Mouse (Mus musculus) thymus, postnatal 0 days (tissue): ENCODE results near the gene Lypd3. TPM values are rescaled to one million over a fixed set of nuclear protein-coding genes. Genes with fewer than 3 reads are reported as not detected.

Experiments used
- DNase-seq: peaks from one replicate; pipeline ENCODE4 v3.0.0-alpha.2; 2015; ENCODE audit warnings: low spot score
- polyA plus RNA-seq: library from polyadenylated mRNA; unstranded; fragments of >200 nt; fragmentation: Nextera tagmentation; extraction: Ambion mirVana; gene quantifications from 2 replicates; pipeline ENCODE4 v1.2.1, GENCODE M21; 2015

Gene Lypd3
- polyA plus RNA-seq, result 1.8 and 2.2 TPM in 2 replicates

DNA sequence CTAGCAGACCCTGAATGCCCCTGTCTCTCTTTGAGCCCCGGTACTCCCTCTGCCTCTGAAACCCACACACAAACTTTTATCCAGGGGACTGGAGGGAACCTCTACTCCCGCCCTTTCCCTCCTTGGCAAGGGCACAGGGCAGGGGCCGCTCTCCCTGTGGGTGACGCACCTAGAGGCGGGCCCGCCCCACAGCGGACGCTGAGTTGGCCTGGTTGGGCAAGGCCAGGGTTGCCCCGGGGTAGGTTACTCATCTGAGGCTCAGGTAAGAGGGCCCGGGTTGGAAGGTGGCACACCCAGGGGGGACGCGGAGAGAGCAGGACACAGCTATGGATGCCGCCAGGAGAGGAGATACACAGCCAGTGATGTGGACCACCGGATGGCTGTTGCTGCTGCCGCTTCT, at the start of gene Lypd3:
TSS of gene Lypd3 (plus strand) at position 287 of the 400 bp plus-strand sequence.
- no peak for DNase-seq

DNA sequence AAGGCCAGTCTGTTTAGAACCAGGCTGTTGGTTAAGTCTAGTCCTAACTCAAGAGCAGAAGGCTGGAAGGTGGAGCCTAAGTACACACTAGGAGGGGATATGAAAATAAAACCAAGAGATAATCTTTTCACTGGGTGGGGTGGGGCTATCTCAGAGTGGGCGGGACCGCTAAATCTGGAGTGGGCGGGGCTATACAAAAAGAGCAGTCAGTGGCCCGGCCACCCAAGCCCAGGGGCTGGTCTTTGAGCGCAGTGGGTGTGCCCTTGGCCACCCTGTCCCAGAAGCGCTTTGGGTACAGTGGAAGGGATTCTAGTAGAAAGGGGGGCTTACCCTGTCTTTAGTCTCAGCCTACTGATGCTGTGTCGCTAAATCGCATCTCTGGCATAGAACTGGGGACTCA, 49.5 kb upstream of the Lypd3 start:
- no peak for DNase-seq

DNA sequence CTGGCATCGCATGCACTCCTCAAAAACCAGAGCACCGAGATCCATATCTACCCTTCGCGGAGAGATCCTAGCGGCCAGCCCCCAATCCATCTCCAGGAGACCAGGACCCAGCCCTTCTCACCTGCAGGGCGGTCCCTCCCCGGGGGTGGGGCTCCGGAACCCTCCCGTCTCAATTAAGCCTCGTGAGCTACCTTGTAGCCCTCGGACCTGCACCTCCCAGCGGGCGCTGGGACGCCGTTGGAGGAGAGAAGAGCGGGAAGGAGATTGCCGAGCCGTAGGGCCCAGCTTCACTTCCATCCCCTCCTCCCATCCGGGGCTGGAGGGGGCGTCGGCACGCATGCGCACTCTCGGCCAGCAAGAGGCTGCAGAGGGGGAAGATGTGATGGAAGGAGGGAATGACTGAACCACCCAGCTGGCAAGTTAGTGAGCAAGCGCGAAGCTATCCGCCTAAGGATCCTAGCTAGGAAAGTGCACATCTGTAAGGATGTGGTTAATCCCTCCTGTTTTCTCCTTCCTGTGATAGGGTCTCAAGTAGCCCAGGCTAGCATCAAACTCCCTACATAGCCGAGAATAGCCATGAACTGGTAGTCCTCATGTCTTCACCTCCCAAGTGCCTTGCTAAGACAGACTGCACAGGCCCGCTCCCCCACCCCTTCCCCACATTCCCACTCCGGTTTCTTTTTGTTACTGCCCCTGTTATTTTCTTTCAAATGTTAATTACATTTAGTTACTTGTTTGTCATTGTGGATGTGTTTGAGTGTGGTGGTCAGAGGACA, 48.8 kb upstream of the Lypd3 start, which contains the start of the genes Ethe1 and Zfp575:
TSS of gene Ethe1 (plus strand) at position 214 of the 776 bp plus-strand sequence.
TSS of gene Zfp575 (minus strand) at position 312 of the 776 bp plus-strand sequence.
- DNase-seq, result peak; percentile 49

DNA sequence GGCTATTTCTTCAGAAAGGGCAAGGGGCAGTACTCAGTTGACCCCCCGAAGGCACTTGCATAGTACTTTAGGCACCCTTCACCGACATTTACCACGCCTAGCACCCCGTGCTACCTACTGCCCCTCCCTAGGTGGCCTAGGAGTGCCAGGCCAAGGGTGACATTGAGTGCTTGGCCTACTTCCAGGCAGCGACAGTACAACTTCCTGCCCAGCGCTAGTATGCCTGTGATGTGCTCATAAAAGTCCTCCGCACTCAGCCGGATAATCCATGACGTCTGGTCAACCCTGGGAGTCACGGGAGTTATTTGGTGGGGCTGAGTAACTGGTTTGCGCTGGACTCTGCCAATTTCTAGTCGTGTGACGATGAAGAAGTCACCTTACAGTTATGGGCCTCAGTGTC, 48.0 kb upstream of the Lypd3 start:
- no peak for DNase-seq

DNA sequence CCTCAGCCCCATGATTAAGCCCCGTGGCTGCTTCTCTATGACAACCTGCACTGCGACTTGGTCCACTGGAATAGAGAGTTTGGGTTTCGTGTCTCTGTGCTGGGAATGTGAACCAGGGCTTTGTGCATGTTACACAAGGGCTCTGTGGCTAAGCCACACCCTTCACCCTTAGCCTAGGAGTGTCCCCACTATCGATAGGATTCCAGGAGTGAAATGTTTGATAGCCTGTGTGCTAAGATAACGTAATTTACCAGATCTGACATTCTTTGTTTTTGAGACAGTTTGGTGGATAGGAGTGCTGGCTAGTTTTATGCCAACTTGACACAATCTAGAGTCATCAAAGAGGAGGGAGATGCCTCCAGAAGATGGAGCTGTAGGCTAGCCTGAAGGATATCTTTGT, 44.6 kb upstream of the Lypd3 start:
- DNase-seq, result peak; percentile 1

DNA sequence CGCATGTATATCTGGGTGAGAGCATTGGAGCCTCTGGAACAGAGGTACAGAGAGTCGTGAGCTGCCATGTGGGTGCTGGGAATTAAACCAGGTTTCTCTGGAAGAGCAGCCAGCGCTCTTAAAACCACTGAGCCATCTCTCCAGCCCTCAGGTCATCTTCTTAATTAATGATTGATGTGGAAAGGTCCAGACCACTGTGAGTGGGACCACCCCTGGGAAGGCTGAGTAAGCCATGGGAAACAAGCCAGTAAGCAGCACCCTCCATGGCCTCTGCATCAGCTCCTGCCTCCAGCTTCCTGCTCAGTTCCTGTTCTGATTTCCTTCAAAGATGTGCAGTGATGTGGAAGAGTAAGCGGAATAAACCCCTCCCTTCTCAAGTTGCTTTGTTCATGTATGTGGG, 44.2 kb upstream of the Lypd3 start:
- DNase-seq, result no peak

DNA sequence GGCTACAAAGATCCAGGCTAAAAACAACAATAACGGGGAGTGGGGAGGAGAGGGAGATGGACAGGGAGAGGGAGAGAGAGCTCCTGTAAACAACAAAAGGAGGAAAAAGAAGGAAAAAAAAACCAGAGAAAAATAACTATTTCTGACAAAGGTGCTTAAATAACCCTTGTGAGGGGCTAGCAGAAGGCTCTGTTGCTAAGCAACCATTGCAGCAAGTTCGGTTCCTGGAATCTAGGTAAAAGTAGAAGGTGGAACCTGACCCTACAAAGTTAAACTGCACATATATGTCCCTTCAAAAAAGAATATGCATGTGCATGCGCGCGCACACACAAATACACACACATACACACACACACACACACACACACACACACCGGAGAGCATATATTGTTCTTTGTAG, 43.6 kb upstream of the Lypd3 start:
- no peak for DNase-seq

DNA sequence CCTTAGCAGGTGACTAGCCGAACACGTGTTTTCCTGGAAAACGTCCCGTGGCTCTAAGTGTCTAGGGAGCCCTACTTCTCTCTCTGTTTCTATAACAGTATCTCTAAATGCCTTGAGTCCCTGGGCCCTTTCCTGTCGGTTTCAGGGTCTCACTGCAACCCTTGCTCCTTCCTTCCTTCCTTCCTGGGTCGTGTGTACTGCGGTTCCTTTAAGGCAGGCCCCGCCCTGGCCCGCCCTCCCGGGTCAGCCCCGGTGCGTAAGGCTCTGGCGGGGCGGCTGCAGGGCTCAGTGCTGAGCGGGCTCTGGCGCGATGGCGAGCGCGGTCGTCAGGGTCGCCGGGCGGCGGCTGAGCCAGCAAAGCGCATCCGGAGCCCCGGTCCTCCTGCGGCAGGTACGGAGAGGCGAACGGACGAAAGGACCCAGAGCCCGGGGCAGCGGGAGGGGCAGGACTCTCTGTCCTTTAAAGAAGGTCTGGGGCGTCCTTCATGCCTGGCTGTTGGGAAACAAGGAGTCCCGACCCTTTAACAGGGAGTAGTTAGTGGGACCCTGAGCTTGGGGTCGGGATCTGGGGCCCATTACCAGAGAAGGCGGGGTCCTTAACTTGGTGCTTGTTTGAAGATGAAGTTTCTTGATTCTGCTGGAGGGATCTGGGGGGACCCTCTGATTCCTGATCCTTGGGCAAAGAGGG, 42.6 kb upstream of the Lypd3 start:
- DNase-seq, result peak; percentile 80

DNA sequence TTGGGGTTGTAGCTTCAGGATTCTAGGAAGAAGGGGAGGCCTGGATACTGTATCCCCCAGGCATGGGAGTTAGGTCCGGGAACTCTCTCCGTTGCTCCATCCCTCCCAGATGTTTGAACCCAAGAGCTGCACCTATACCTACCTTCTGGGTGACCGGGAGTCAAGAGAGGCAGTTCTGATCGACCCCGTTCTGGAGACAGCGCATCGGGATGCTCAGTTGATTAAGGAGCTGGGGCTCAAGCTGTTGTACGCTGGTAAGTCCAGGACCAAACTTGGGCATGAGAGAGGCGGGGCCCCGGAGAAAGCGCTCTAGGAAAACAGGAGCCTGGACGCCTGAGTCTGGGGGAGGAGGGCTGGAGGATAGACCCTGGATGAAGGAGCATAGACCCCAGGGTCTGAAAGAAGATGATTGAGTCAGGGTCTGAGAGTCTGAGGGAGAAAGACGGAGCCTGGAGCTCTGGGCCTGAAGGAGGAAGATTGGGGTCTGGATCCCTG, 42.0 kb upstream of the Lypd3 start:
- no peak for DNase-seq

DNA sequence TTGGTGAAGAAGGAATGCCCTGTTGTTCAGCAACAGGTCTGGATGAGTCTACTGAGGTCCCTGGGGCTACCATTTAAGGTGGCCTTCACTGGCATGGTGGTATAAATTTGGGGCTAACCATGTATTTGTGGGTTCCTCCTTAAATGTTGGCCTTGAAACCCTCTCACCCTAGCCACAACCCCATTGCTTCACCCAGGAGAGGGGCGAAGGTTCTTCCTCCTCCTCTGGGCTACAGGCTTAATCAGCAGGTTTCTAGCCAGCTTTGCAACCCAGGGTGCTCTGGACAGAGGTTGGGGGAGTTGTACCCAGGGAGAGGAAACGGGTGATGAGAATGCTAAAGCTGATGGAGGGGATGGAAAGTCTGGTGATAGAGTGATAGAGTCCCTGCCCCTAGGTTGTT, 40.9 kb upstream of the Lypd3 start:
- DNase-seq, result no peak

DNA sequence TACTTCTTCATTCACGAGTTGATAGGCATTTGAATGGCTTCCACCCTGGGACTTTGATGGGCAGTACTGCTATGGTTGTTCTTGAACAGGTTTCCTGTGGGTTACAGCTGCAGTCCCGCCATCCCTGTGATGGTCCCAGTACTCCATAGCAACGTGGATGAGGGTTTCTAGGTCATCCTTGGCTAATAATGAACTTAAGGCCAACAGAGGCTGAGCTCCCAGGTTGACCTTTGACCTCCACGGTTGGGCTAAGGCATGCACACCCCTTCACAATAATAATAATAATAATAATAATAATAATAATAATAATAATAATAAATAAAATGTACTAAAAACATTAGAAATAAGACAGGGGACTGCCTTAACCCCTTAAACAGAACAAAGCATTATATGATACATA, 38.2 kb upstream of the Lypd3 start:
- DNase-seq, result no peak

DNA sequence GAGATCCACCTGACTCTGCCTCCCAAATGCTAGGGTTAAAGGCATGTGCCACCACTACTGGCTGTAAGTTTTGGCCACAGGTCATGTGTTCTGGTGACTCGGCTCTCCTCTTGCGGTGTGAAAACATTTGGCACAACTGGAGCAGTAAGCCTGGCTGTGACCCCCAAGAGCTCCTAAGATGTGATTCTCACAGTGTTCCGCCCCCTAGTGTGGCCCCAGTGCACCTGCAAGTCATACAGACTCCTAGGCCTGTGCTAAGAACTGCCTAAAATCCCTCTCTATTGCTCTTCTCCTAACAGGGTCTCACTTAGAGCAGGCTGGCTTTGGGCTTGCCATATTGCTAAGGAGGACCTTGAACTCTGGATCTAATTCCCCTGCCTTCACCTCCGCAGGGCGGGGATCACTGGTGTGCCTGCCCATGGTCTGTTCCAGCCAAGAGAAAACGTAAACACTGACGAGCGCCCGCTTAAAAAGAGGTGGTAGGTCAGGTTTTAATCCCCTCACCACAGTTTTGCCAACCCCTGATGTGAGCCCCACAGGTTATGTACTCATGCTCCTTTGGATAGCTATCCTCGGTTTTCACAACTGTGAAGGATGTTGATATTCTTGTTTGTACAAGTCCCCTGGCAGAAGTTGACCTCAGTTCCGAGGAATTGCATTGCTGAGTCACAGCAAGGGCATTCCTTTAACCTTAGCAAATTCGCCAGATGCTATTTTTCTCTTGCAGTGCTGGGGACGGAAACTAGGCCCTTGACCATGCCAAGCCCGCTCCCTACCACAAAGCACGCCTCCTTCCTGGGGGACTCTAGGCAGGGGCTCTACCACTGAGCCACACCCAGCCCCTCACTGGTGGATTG, 36.9 kb upstream of the Lypd3 start:
- DNase-seq, result no peak

DNA sequence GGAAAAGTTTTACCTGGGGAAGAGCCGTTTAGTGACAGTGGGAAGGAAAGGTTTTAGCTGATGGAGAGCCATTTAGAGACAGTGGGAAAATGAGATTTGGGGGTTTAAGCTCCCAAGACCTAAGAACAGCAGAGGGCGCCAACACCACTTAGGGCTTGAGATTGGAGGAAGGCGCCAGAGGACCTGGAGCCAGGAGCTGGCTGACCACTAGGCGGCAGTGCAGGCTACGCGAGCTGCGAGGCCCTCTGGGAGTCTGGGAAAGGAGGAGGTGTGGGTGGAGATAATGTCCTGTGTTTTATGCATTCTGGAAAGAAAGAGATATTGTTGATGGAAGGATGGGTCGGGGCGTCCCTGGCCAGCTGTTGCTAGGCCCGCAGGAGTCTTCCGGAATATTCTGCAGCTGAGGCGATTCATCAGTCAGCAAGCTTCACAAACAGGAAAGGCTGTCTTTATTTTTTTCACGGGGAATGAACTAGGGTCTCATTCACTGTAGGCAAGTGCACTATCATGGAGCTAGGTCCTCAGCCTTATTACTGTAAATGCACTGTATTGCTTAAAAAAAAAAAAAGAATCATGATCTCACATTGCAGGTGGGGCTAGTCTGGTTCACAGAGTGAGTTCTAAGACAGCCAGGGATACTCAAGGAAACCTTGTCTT, 35.3 kb upstream of the Lypd3 start:
- peak; percentile 94 for DNase-seq

DNA sequence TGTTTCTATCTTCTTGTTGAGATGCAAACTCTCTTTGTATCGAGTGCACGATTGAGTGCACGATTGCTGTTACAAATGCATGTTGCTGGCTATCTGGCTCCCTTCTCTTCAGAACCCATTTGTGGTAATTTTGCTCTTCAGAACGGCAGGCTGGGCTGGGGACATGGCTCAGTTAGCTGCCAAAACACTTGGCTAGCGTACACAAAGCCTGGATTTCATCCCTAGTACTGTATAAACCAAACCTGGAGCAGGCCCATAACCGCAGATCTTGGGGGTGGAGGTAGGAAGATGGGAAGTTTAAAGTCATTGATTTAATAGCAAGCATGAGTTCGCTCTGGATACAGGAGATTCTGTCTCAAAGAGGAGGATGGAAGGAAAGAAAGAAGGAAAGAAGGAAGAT, 30.8 kb upstream of the Lypd3 start:
- DNase-seq, result no peak

DNA sequence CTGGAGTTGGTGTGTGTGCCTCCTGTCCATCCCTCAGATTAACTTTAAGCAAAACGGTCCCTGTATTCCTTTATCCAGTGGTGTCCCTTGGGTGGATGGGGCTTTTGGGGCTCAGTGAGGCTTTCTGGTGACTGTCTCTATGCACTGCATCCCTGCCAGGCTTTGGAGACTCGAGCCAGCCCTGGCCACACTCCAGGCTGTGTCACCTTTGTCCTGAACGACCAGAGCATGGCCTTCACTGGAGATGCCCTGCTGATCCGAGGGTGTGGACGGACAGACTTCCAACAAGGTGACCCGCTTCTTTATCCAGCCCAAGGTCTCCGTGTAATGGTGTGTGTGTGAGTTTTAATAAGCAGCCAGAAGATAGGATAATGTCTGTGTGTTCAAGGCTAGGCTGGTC, 30.3 kb upstream of the Lypd3 start:
- DNase-seq, result no peak

DNA sequence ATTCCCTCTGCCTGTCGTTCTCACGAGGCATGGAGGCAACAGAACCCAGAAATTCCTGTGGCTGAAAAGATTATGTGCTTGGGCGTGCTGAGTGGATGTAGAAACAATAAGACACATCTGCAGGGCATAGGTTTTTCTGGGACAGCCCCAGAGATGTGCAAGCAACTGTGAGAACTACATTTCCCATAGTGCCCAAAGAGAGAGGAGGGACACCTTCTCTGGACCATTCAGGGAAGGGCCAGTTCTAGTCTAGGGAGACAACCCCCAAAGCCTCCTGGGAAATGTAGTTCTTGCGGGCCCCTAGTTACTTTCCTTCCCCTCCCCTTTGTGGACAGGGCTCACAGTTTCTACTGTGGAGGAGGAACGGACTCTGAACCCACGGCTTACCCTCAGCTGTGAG, 28.3 kb upstream of the Lypd3 start:
- peak; percentile 91 for DNase-seq

DNA sequence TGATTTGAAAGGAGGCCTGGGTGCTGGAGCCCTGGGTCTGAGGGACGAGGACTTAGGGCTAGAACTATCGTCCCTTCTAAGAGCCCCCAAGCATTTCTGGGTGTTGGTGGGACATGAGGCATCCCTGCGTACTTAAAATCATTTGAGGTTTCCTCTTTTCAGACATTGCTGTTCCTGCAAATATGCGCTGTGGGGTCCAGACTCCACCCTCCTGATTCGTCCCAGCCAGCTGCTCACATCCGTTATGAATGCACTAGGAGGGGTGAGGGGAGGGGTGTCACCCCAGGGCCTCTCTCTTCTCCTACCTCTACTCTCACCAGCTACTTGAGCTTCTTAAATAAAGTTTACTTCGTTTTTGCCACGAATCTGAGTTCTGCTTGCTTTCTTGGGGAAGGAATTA, 27.8 kb upstream of the Lypd3 start:
- peak; percentile 82 for DNase-seq

DNA sequence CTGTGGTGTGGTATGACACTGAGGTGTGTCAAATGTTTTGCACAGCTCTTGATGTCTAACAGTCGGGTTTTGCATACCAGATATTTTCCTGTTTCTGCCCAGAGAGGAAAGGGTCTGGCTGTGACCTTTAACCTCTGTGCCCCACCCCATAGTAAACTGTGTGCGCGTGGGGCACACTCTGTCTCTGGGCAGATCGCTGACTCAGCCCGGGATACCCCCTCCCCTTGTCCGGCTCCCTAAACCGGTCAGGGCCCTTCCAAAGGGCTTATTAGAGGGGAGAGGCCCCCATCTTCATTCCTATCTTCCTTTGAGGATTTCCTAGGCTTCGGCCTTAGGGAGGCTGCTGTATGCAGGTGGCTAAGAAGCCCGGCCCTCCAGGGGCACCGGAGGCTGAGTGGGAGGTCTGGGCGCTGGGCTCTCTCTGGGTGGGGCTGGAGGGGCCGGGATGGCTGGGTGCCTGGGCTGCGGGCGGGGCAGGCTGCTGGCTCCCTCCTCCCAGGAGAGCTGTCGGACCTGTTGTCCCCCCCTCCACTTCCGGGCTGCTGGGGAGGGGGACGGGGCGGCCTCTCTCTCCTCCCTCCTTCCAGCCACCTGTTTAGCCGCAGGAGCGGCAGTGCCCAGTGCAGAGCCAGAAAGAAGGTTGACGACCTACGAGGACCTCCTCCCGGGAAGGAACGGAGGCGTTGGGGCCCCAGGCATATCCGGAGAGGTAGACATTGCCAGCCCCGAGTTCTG, 26.0 kb upstream of the Lypd3 start, which contains the start of gene Phldb3:
TSS of gene Phldb3 (plus strand) at position 620 of the 735 bp plus-strand sequence.
- peak; percentile 60 for DNase-seq

DNA sequence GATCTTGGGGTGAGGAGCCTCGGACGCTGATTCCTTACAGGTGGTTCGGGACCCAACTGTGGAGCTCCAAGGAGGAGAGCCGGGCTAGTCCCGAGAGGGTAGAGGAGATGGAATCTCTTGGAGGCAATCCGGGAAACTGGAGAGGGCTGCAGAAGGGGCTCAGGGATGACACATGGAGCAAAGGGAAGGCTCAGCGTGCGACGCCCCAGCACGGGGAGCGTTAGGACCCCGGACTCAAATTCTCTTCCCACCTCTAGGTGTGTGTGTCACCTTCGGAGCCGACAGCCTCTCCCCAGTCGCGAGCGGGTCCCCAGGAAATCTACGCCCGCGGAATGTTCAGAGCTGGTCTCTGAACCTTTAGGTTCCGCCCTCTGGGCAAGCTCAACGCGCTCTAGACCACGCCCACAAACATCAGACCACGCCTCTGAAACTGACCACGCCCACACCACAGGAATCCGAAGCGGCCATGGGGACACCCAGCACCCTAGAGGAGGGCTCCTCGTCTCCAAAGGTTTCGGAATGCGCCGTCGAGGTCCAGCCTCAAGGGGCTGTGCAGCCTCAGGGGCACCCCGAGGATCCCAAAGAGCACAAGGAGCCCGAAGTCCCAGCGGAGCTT, 25.4 kb upstream of the Lypd3 start:
- DNase-seq, result peak; percentile 95

DNA sequence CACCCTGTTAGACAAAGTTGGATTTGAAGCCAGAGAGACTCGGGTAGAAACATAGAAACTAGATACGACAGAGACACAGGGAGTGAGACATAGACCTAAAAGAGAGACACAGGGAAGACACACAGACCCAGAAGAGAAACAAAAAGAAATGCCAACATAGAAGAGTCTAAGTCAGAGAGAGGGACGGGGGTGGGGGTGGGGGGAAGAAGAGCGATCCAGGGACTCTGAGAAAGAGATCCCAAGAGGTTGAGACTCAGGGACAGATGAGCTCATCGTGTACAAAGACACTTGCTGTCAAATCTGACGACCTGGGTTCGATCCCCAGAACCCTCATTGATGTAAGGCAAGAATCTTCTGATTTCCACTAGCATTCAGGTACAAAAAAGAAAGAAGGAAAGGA, 24.6 kb upstream of the Lypd3 start:
- no peak for DNase-seq
